ENCODE assay signal across 14 mouse cellular contexts in the genomic region with DNA sequence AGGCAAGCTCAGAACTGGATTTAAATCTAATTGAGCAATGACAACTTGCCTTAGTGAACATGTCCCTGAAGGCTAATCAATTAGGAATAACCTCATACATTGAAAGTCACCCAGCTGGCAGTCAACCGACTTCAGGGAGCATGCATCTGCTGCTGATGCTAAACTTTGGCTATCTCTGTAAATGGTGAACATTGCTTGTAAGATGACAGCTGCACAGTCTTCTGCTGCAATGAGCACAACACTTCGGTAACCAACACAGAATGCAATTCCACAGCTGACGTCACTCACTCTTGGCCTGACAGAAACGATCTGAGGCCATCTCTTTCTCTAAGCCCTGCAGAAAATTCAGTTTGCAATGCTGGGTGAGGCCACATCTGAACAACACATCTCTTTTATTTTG.
A peak's percentile ranks its signal among the peaks of the same experiment; 100 is the strongest.
DNase-seq lines count a peak whose midpoint lies in the region; ATAC-seq and TF ChIP-seq lines count a peak whose summit lies in the region.
"Had no signal": no experiment of that assay in that cellular context is flagged by ENCODE, and none has a peak within 500 bp of the region (broad histone marks: within the 10 kb centered on the region; RNA-seq: fewer than 3 reads in every experiment).

No protein-coding gene starts in this region.

- no peak for TF ChIP-seq POLR2A in limb, embryonic 14.5 days (IDR thresholded peaks at IDR 0.05; ENCODE audit: borderline replicate concordance, extremely low read depth, insufficient read depth, insufficient read length)
- no peak for TF ChIP-seq POLR2A in thymus, adult 2 months (IDR thresholded peaks at IDR 0.05; ENCODE audit: control insufficient read depth, extremely low read depth, insufficient read depth, low read length, poor library complexity)

- H3K9me3 ChIP-seq in limb, embryonic 14.5 days (ENCODE audit: control insufficient read depth, low read length) = no peaks in the 10 kb centered on the region
- H3K9me3 ChIP-seq in limb, embryonic 10.5 days (replicated peaks) = no peaks in the 10 kb centered on the region
- H3K9me3 ChIP-seq: embryonic facial prominence, embryonic 12.5 days; forebrain, embryonic 13.5 days had no signal

- ATAC-seq in limb, embryonic 14.5 days (ENCODE audit: low FRiP score, low read depth) = no peak
- ATAC-seq: forebrain, embryonic 13.5 days; intestine, embryonic 16.5 days; Patski had no signal

- H3K9ac ChIP-seq in limb, embryonic 14.5 days (ENCODE audit: low read depth, low read length, severe bottlenecking) = no peak overlapping the region
- H3K9ac ChIP-seq: embryonic facial prominence, embryonic 12.5 days; forebrain, embryonic 13.5 days had no signal

- no peak overlapping the region for H3K27ac ChIP-seq in limb, embryonic 14.5 days (replicated peaks; ENCODE audit: low read depth, low read length)
- H3K27ac ChIP-seq in limb, embryonic 10.5 days = no peak overlapping the region
- H3K27ac ChIP-seq in thymus, adult 2 months (ENCODE audit: control insufficient read depth, insufficient read depth, low read length) = no peak overlapping the region
- H3K27ac ChIP-seq: embryonic facial prominence, embryonic 12.5 days; forebrain, embryonic 13.5 days had no signal

- H3K4me2 ChIP-seq in limb, embryonic 14.5 days (replicated peaks; ENCODE audit: low read depth, low read length, severe bottlenecking) = no peak overlapping the region
- H3K4me2 ChIP-seq: embryonic facial prominence, embryonic 12.5 days; forebrain, embryonic 13.5 days had no signal

- no peak overlapping the region for H3K4me3 ChIP-seq in limb, embryonic 14.5 days (replicated peaks; ENCODE audit: low read length)
- no peak overlapping the region for H3K4me3 ChIP-seq in limb, embryonic 10.5 days
- no peak overlapping the region for H3K4me3 ChIP-seq in thymus, adult 2 months (ENCODE audit: control insufficient read depth, insufficient read depth, low read length)
- H3K4me3 ChIP-seq: embryonic facial prominence, embryonic 12.5 days; forebrain, embryonic 13.5 days had no signal

- no peaks in the 10 kb centered on the region for H3K27me3 ChIP-seq in limb, embryonic 14.5 days (ENCODE audit: control insufficient read depth, insufficient read depth, low read length)
- H3K27me3 ChIP-seq in limb, embryonic 10.5 days (ENCODE audit: low read depth, poor library complexity, severe bottlenecking) = no peaks in the 10 kb centered on the region
- H3K27me3 ChIP-seq in thymus, adult 2 months (ENCODE audit: control insufficient read depth, insufficient read depth, low read length) = no peaks in the 10 kb centered on the region
- H3K27me3 ChIP-seq: CH12.LX; embryonic facial prominence, embryonic 12.5 days; forebrain, embryonic 13.5 days had no signal

- H3K36me3 ChIP-seq in limb, embryonic 14.5 days (ENCODE audit: control insufficient read depth, insufficient read depth, low read length) = no peaks in the 10 kb centered on the region
- H3K36me3 ChIP-seq in limb, embryonic 10.5 days = no peaks in the 10 kb centered on the region
- no peaks in the 10 kb centered on the region for H3K36me3 ChIP-seq in thymus, adult 2 months (ENCODE audit: control insufficient read depth, insufficient read depth, low read length)
- H3K36me3 ChIP-seq: embryonic facial prominence, embryonic 12.5 days had no signal

- intact Hi-C loops in heart, postnatal 14 days (cut with DNase I) = no loop called here

- no peak for TF ChIP-seq CTCF in thymus, adult 2 months (IDR thresholded peaks at IDR 0.05; ENCODE audit: borderline replicate concordance, control insufficient read depth, extremely low read depth, insufficient read depth, low read length, poor library complexity)

- no peaks in the 10 kb centered on the region for H3K4me1 ChIP-seq in limb, embryonic 14.5 days (ENCODE audit: control insufficient read depth, insufficient read depth, low read length)
- H3K4me1 ChIP-seq in limb, embryonic 10.5 days = no peaks in the 10 kb centered on the region
- H3K4me1 ChIP-seq in thymus, adult 2 months (replicated peaks; ENCODE audit: control insufficient read depth, insufficient read depth, low read length) = no peaks in the 10 kb centered on the region
- H3K4me1 ChIP-seq: embryonic facial prominence, embryonic 12.5 days; forebrain, embryonic 13.5 days had no signal

- 74% methylated on average over 4 of the region's 4 CpGs for WGBS in limb, embryonic 14.5 days
- WGBS in limb, embryonic 10.5 days = 86% methylated on average over 4 of the region's 4 CpGs
- WGBS in thymus, adult 2 months = 88% methylated on average over 4 of the region's 4 CpGs

- DNase-seq in limb, embryonic 14.5 days (ENCODE audit: low spot score) = peak; percentile 59
- DNase-seq in limb, embryonic 10.5 days (ENCODE audit: low spot score) = no peak
- peak; percentile 15 for DNase-seq in gastrocnemius, postnatal 10 days
- DNase-seq in heart, postnatal 14 days = peak; percentile 39 to 40
- peak; percentile 21 for DNase-seq in retina, embryonic 14.5 days (ENCODE audit: low spot score)
- DNase-seq in thymus, adult 2 months = no peak
- no peak for DNase-seq in spleen, postnatal 4 days (ENCODE audit: low spot score in 2 of 2)
- DNase-seq: cerebellum, postnatal 25 days; kidney, postnatal 36 days had no signal

Comparison
In these comparisons a context has a peak if more than half of its experiments do, and no peak if none do; other contexts are left out.
1. DNase-seq: peak in limb, embryonic 14.5 days (single experiment), gastrocnemius, postnatal 10 days (single experiment), heart, postnatal 14 days (2 of 2) and retina, embryonic 14.5 days (single experiment); none in limb, embryonic 10.5 days (single experiment), thymus, adult 2 months (single experiment) and spleen, postnatal 4 days (0 of 2).